Mouse (Mus musculus) CH12.LX (cell line): ENCODE results near the gene Ptprr. TPM values are rescaled to one million over a fixed set of nuclear protein-coding genes. Genes with fewer than 3 reads are reported as not detected.

ENCODE experiments used
- DNase-seq: peaks from one replicate; pipeline ENCODE4 v3.0.0-alpha.2; 2013; ENCODE audit errors: extremely low read depth
- H3K27ac ChIP-seq: 2 replicates; pipeline ENCODE4 v1.5.1; 2012; ENCODE audit warnings: low read depth, mild to moderate bottlenecking, control low read depth, moderate library complexity; ENCODE audit not compliant: insufficient read depth
- H3K27me3 ChIP-seq: replicated peaks from 2 replicates; pipeline ENCODE3; 2012; ENCODE audit warnings: inconsistent platforms
- H3K36me3 ChIP-seq, 2 experiments: replicated peaks in 1 of 2; 2 replicates each; pipeline versions ENCODE3 to v1.6.1; 2012; ENCODE audit warnings: inconsistent platforms in 1 of 2, low read length in 1 of 2, mild to moderate bottlenecking in 1 of 2, mixed read lengths in 1 of 2, moderate library complexity in 1 of 2; ENCODE audit not compliant: control insufficient read depth in 1 of 2, insufficient read depth in 1 of 2
- H3K4me1 ChIP-seq, 2 experiments: 2 replicates each; pipeline ENCODE4 v1.6.1; 2012; ENCODE audit warnings: inconsistent platforms in 1 of 2, moderate library complexity in 1 of 2; ENCODE audit not compliant: insufficient read depth in 2 of 2, control insufficient read depth in 1 of 2
- H3K4me2 ChIP-seq: 2 replicates; pipeline ENCODE4 v1.6.1; 2012; ENCODE audit warnings: low read depth, mild to moderate bottlenecking, control low read depth; ENCODE audit not compliant: poor library complexity, insufficient read depth, severe bottlenecking
- H3K4me3 ChIP-seq, 3 experiments: fragments of 150-350 bp in 1 of 3; sonication (generic) in 1 of 3; replicated peaks in 1 of 3; 2 replicates each; pipeline versions ENCODE3 to v1.5.1; 2011 to 2012; ENCODE audit warnings: low read depth in 2 of 3, low read length in 2 of 3, mild to moderate bottlenecking in 2 of 3, moderate library complexity in 2 of 3, control low read depth in 1 of 3, improper control_type of control experiment in 1 of 3, inconsistent platforms in 1 of 3, mixed read lengths in 1 of 3; ENCODE audit not compliant: poor library complexity in 1 of 3
- H3K79me2 ChIP-seq: replicated peaks from 2 replicates; pipeline ENCODE4 v1.6.1; 2012; ENCODE audit warnings: mild to moderate bottlenecking, moderate library complexity; ENCODE audit not compliant: control insufficient read depth, poor library complexity, insufficient read depth, severe bottlenecking; ENCODE audit errors: extremely low read depth
- H3K9ac ChIP-seq: 2 replicates; pipeline ENCODE4 v1.6.1; 2012; ENCODE audit warnings: low read depth, mild to moderate bottlenecking, control low read depth, moderate library complexity; ENCODE audit not compliant: insufficient read depth
- H3K9me3 ChIP-seq: replicated peaks from 2 replicates; pipeline ENCODE3; 2012; ENCODE audit warnings: low read length, inconsistent platforms, mixed read lengths
- BHLHE40 ChIP-seq: IDR thresholded peaks from 2 replicates; pipeline ENCODE4 v1.6.1; 2011; ENCODE audit warnings: mild to moderate bottlenecking, low read depth, low read length, improper control_type of control experiment
- E2F4 ChIP-seq: IDR thresholded peaks from 2 replicates; pipeline ENCODE4 v1.6.1; 2011; ENCODE audit warnings: low read depth, low read length, improper control_type of control experiment; ENCODE audit not compliant: insufficient replicate concordance
- ELF1 ChIP-seq: IDR thresholded peaks from 2 replicates; pipeline ENCODE4 v1.6.1; 2014; ENCODE audit warnings: low read depth, mild to moderate bottlenecking, inconsistent platforms, low read length, improper control_type of control experiment
- EP300 ChIP-seq: IDR thresholded peaks from 2 replicates; pipeline ENCODE4 v1.6.1; 2011; ENCODE audit warnings: low read length, improper control_type of control experiment
- ETS1 ChIP-seq: conservative IDR thresholded peaks from 2 replicates; pipeline ENCODE4 v1.6.1; 2012; ENCODE audit warnings: low read depth, mild to moderate bottlenecking, inconsistent platforms, low read length, improper control_type of control experiment, moderate library complexity
- GABPA ChIP-seq: IDR thresholded peaks from 2 replicates; pipeline ENCODE4 v1.6.1; 2012; ENCODE audit warnings: low read depth, low read length, improper control_type of control experiment, inconsistent platforms; ENCODE audit not compliant: insufficient replicate concordance
- HCFC1 ChIP-seq: IDR thresholded peaks from 2 replicates; pipeline ENCODE4 v1.6.1; 2012; ENCODE audit warnings: low read depth, mild to moderate bottlenecking, inconsistent platforms, low read length, improper control_type of control experiment
- IRF4 ChIP-seq: IDR thresholded peaks from 2 replicates; pipeline ENCODE4 v1.6.1; 2014; ENCODE audit warnings: low read depth, mild to moderate bottlenecking, inconsistent platforms, low read length, improper control_type of control experiment
- JUND ChIP-seq: conservative IDR thresholded peaks from 2 replicates; pipeline ENCODE4 v1.6.1; 2011; ENCODE audit warnings: low read depth, low read length, improper control_type of control experiment
- KAT2A ChIP-seq: IDR thresholded peaks from 2 replicates; pipeline ENCODE4 v1.6.1; 2012; ENCODE audit warnings: low read length, improper control_type of control experiment, inconsistent platforms; ENCODE audit not compliant: insufficient replicate concordance
- MAFK ChIP-seq: IDR thresholded peaks from 2 replicates; pipeline ENCODE4 v1.6.1; 2011; ENCODE audit warnings: low read length, improper control_type of control experiment; ENCODE audit not compliant: insufficient replicate concordance
- MAX ChIP-seq: IDR thresholded peaks from 2 replicates; pipeline ENCODE4 v1.6.1; 2011; ENCODE audit warnings: low read length, improper control_type of control experiment
- MEF2A ChIP-seq: IDR thresholded peaks from 2 replicates; pipeline ENCODE4 v1.6.1; 2014; ENCODE audit warnings: low read depth, mild to moderate bottlenecking, inconsistent platforms, low read length, improper control_type of control experiment, borderline replicate concordance
- NELFE ChIP-seq: IDR thresholded peaks from 2 replicates; pipeline ENCODE4 v1.6.1; 2011; ENCODE audit warnings: low read depth, low read length, improper control_type of control experiment
- PAX5 ChIP-seq: IDR thresholded peaks from 2 replicates; pipeline ENCODE4 v1.6.1; 2012; ENCODE audit warnings: low read length, inconsistent platforms, mixed read lengths
- RAD21 ChIP-seq: IDR thresholded peaks from 2 replicates; pipeline ENCODE4 v1.6.1; 2011; ENCODE audit warnings: low read depth, mild to moderate bottlenecking, low read length, improper control_type of control experiment, moderate library complexity
- SIN3A ChIP-seq: IDR thresholded peaks from 2 replicates; pipeline ENCODE4 v1.6.1; 2012; ENCODE audit warnings: low read length, improper control_type of control experiment, inconsistent platforms
- ZNF384 ChIP-seq: IDR thresholded peaks from 2 replicates; pipeline ENCODE4 v1.6.1; 2012; ENCODE audit warnings: low read depth, low read length, improper control_type of control experiment, inconsistent platforms
- dilution Hi-C: fragments of 300-500 bp; cut with MboI; formaldehyde crosslinking; loops from 2 replicates; pipeline ENCODE4 v1.14.3; 2020; ENCODE audit warnings: low sequenced_read_pairs; ENCODE audit not compliant: extremely low pct_unique_long_range_greater_than_20kb, extremely low pct_ligation_motif_present
- in situ Hi-C: fragments of 300-500 bp; cut with MboI; formaldehyde crosslinking; loops from 3 replicates; pipeline ENCODE4 v1.14.3; 2019; ENCODE audit warnings: low sequenced_read_pairs, low pct_ligation_motif_present, low pct_unique_long_range_greater_than_20kb, mixed read lengths
- polyA plus RNA-seq: library from polyadenylated mRNA; unstranded; fragments of >175 nt; gene quantifications from 2 replicates; pipeline ENCODE4 v1.2.1, GENCODE M21; 2012; ENCODE audit warnings: low read depth; ENCODE audit not compliant: insufficient read length
- total RNA-seq, 2 experiments: library from RNA; depleted of rRNA; stranded (reverse); fragments of 300-350 nt in 1 of 2; fragments of >200 nt in 1 of 2; gene quantifications; 2 replicates each; pipeline ENCODE4 v1.2.3; 2012 to 2014

Ptprr gene
- total and polyA plus RNA-seq, 3 experiments = 0.51 to 1.9 (median 0.81) TPM

GRCm38 (mm10) chr10:116019086-116019860 is 1.3 kb downstream of the Ptprr start:
- DNase-seq = peak; percentile 17
- Histone ChIP-seq H3K79me2 (no peaks in the 10 kb centered on the region), H3K36me3 (no peaks in the 10 kb centered on the region), H3K9ac (no peak overlapping the region), H3K27ac (no peak overlapping the region), H3K4me1 (no peaks in the 10 kb centered on the region), H3K9me3 (no peaks in the 10 kb centered on the region), H3K4me2 (no peak overlapping the region), H3K4me3 (no peak overlapping the region), H3K27me3 (no peaks in the 10 kb centered on the region)
- TF ChIP-seq SIN3A (no peak), MEF2A (no peak), E2F4 (no peak), NELFE (no peak), GABPA (no peak), JUND (no peak), ZNF384 (no peak), ELF1 (no peak), PAX5 (no peak), HCFC1 (no peak), ETS1 (no peak)
- dilution Hi-C loops (no loop called here), in situ Hi-C loops (no loop called here)

- Histone ChIP-seq H3K27me3 (no peaks in the 10 kb centered on the region), H3K4me2 (no peak overlapping the region), H3K9ac (no peak overlapping the region), H3K79me2 (no peaks in the 10 kb centered on the region), H3K27ac (no peak overlapping the region), H3K4me3 (no peak overlapping the region), H3K4me1 (no peaks in the 10 kb centered on the region), H3K9me3 (no peaks in the 10 kb centered on the region), H3K36me3 (no peaks in the 10 kb centered on the region)
- TF ChIP-seq RAD21 (no peak), MAFK (no peak), EP300 (no peak), BHLHE40 (no peak), KAT2A (no peak), MAX (no peak), IRF4 (no peak)
- in situ Hi-C loops (no loop called here), dilution Hi-C loops (no loop called here)
- no peak for DNase-seq
These were observed 3.1 kb downstream of the Ptprr start for GRCm38 (mm10) chr10:116021081-116021480.
